In genomic region chr17:91388521-91388920, GRCm38 (mm10) we compare ENCODE assay signal across 27 mouse cellular contexts.
"Had no signal": no experiment of that assay in that cellular context is flagged by ENCODE, and none has a peak within 500 bp of the region (broad histone marks: within the 10 kb centered on the region; RNA-seq: fewer than 3 reads in every experiment).

No protein-coding gene starts in this region.

- H3K27me3 ChIP-seq: embryonic facial prominence, embryonic 12.5 days; embryonic facial prominence, embryonic 13.5 days; embryonic facial prominence, embryonic 15.5 days; forebrain, embryonic 12.5 days; forebrain, embryonic 13.5 days; forebrain, embryonic 15.5 days had no signal

- H3K9me3 ChIP-seq: embryonic facial prominence, embryonic 10.5 days; embryonic facial prominence, embryonic 12.5 days; embryonic facial prominence, embryonic 13.5 days; embryonic facial prominence, embryonic 15.5 days; forebrain, embryonic 10.5 days; forebrain, embryonic 12.5 days; forebrain, embryonic 13.5 days; forebrain, embryonic 15.5 days; heart, embryonic 10.5 days had no signal

- H3K27ac ChIP-seq: embryonic facial prominence, embryonic 10.5 days; embryonic facial prominence, embryonic 12.5 days; embryonic facial prominence, embryonic 13.5 days; embryonic facial prominence, embryonic 15.5 days; forebrain, embryonic 10.5 days; forebrain, embryonic 12.5 days; forebrain, embryonic 13.5 days; forebrain, embryonic 15.5 days; gastrocnemius, adult 2 months; heart, adult 2 months; heart, embryonic 10.5 days had no signal

- DNase-seq: cerebellum, adult 9-10 months; cerebellum, adult 9-11 months; cerebellum, postnatal 10 days; cerebellum, postnatal 14 days; cerebellum, postnatal 25 days; cerebellum, postnatal 36 days; embryo, embryonic 11 days; forebrain, postnatal 0 days; gastrocnemius, adult 2 months; gastrocnemius, postnatal 10 days; gastrocnemius, postnatal 14 days; gastrocnemius, postnatal 25 days; gastrocnemius, postnatal 36 days; heart, adult 11 months; heart, adult 18-20 months; heart, adult 2 months had no signal

- H3K4me1 ChIP-seq: embryonic facial prominence, embryonic 10.5 days; embryonic facial prominence, embryonic 12.5 days; embryonic facial prominence, embryonic 13.5 days; embryonic facial prominence, embryonic 15.5 days; forebrain, embryonic 12.5 days; forebrain, embryonic 13.5 days; forebrain, embryonic 15.5 days; heart, embryonic 10.5 days had no signal

- H3K36me3 ChIP-seq: embryonic facial prominence, embryonic 10.5 days; embryonic facial prominence, embryonic 12.5 days; embryonic facial prominence, embryonic 13.5 days; embryonic facial prominence, embryonic 15.5 days; forebrain, embryonic 10.5 days; forebrain, embryonic 12.5 days; forebrain, embryonic 15.5 days; heart, embryonic 10.5 days had no signal

- ATAC-seq: forebrain, embryonic 13.5 days; forebrain, embryonic 15.5 days; forebrain, embryonic 16.5 days; forebrain, postnatal 0 days had no signal

- H3K9ac ChIP-seq: embryonic facial prominence, embryonic 12.5 days; embryonic facial prominence, embryonic 13.5 days; embryonic facial prominence, embryonic 15.5 days; forebrain, embryonic 12.5 days; forebrain, embryonic 13.5 days; forebrain, embryonic 15.5 days; forebrain, postnatal 0 days had no signal

- H3K4me3 ChIP-seq: embryonic facial prominence, embryonic 10.5 days; embryonic facial prominence, embryonic 12.5 days; embryonic facial prominence, embryonic 13.5 days; embryonic facial prominence, embryonic 15.5 days; erythroblast, embryonic 14.5 days; forebrain, embryonic 10.5 days; forebrain, embryonic 12.5 days; forebrain, embryonic 13.5 days; forebrain, embryonic 15.5 days; gastrocnemius, adult 2 months; heart, adult 2 months; heart, embryonic 10.5 days had no signal

- H3K4me2 ChIP-seq: embryonic facial prominence, embryonic 12.5 days; embryonic facial prominence, embryonic 13.5 days; embryonic facial prominence, embryonic 15.5 days; forebrain, embryonic 12.5 days; forebrain, embryonic 13.5 days; forebrain, embryonic 15.5 days had no signal
